Mouse (Mus musculus) forebrain, embryonic 13.5 days (tissue): ENCODE measurements around the gene Bcl11b. TPM values are rescaled to one million over a fixed set of nuclear protein-coding genes. Genes with fewer than 3 reads are reported as not detected.

ENCODE experiments used
- ATAC-seq: fragments of 200-750 bp; cut with Nextera tagmentation; 2 replicates; pipeline ENCODE4 v1.8.0; 2017
- H3K27ac ChIP-seq: fragments of 300-500 bp; sonication (generic); 2 replicates; pipeline ENCODE4 v1.5.1; 2015; ENCODE audit warnings: inconsistent platforms, mild to moderate bottlenecking, moderate library complexity
- H3K27me3 ChIP-seq: fragments of 300-500 bp; sonication (generic); 2 replicates; pipeline ENCODE4 v1.6.1; 2015; ENCODE audit warnings: mild to moderate bottlenecking, inconsistent platforms
- H3K36me3 ChIP-seq: fragments of 300-500 bp; sonication (generic); 2 replicates; pipeline ENCODE4 v1.6.1; 2015; ENCODE audit warnings: mild to moderate bottlenecking, inconsistent platforms; ENCODE audit not compliant: poor library complexity, severe bottlenecking
- H3K4me1 ChIP-seq: fragments of 300-500 bp; sonication (generic); 2 replicates; pipeline ENCODE4 v1.6.1; 2015; ENCODE audit warnings: inconsistent platforms
- H3K4me2 ChIP-seq: fragments of 300-500 bp; sonication (generic); 2 replicates; pipeline ENCODE4 v1.6.1; 2015; ENCODE audit warnings: inconsistent platforms, mild to moderate bottlenecking, moderate library complexity
- H3K4me3 ChIP-seq: fragments of 300-500 bp; sonication (generic); 2 replicates; pipeline ENCODE4 v1.5.1; 2015; ENCODE audit warnings: mild to moderate bottlenecking, inconsistent platforms
- H3K9ac ChIP-seq: fragments of 300-500 bp; sonication (generic); 2 replicates; pipeline ENCODE4 v1.6.1; 2015; ENCODE audit warnings: mild to moderate bottlenecking, inconsistent platforms
- H3K9me3 ChIP-seq: fragments of 300-500 bp; sonication (generic); replicated peaks from 2 replicates; pipeline ENCODE4 v1.6.1; 2016; ENCODE audit warnings: inconsistent platforms
- WGBS: fragments of 180-500 bp; shearing (Covaris S2); methylation state at CpG from one replicate; pipeline ENCODE4 v1.1.7; 2015; 5-methylcytosine and 5-hydroxymethylcytosine counted together
- polyA plus RNA-seq: library from polyadenylated mRNA; unstranded; fragments of >200 nt; fragmentation: Nextera tagmentation; extraction: Ambion mirVana; gene quantifications from 2 replicates; pipeline ENCODE4 v1.2.1, GENCODE M21; 2015

Gene Bcl11b
- polyA plus RNA-seq, 1 experiment from 2014 or later, result 61.1 TPM

DNA sequence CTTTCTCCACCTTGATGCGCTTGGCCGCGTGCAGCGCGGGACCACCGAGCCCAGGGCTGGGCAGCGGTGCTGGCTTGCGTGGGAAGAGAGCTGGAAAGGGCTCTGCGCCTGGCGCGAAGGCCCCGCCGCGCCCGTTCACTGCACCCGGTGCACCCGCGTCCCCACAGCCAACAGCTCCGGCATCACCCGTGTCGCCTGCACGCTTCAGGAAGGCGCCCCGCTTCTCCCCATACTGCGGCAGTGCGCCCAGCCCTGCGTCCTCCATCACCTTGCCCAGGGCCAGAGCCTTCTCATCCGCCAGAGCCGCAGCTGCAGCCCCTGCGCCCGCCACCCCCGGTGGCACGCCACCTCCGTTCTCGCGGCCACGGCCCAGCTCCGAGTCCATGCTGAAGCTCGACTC, 87.4 kb downstream of the Bcl11b start:
- Histone ChIP-seq H3K27me3 (no peaks in the 10 kb centered on the region), H3K27ac (no peak overlapping the region), H3K4me3 (no peak overlapping the region), H3K9ac (no peak overlapping the region), H3K9me3 (peaks cover 22% of the 10 kb centered on the region), H3K4me1 (peaks cover 28% of the 10 kb centered on the region), H3K4me2 (no peak overlapping the region), H3K36me3 (peaks cover 41% of the 10 kb centered on the region)
- no peak for ATAC-seq
- WGBS, result 97% methylated on average over 39 of the region's 39 CpGs

DNA sequence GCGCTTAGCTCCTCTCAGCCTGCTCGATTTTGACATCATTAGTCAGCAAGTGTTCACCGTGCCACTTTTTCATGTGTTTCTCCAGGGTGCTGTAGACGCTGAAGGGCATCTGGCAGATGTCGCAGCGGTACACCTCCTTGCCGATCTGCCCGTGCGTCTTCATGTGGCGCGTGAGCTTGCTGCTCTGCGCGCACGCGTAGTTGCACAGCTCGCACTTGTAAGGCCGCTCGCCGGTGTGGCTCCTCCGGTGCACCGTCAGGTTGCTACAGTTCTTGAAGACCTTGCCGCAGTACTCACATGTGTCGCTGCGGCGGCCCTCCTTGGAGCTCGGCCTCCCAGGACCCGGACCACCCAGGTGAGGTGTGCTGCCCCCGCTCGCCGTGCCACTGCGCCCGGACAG, 88.0 kb downstream of the Bcl11b start:
- H3K4me1 ChIP-seq, result peaks cover 22% of the 10 kb centered on the region
- H3K27me3 ChIP-seq, result no peaks in the 10 kb centered on the region
- H3K4me2 ChIP-seq, result no peak overlapping the region
- H3K9me3 ChIP-seq, result peaks cover 22% of the 10 kb centered on the region
- no peak overlapping the region for H3K9ac ChIP-seq
- no peak overlapping the region for H3K27ac ChIP-seq
- WGBS, result 98% methylated on average over 32 of the region's 32 CpGs
- no peak for ATAC-seq
- H3K36me3 ChIP-seq, result peaks cover 41% of the 10 kb centered on the region
- H3K4me3 ChIP-seq, result no peak overlapping the region

DNA sequence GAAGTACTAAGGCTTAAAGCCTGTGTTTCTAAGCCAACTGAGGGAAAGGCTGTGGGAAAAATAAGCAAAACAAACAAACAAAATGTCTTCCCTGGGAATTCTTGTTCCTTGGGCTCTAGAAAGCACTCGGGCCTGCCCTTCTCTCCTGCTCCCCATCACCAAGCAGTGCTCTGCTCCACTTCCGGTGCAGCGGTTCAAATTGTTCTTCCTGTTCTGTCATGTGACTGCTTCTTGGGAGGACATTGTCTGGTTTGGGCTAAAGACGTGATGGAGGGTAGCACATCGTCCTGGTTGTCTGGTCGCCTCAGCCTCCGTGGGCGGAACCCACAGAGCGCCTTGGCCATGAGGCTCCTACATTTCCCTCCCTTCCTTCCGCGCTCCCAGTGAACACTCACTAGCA, 94.6 kb downstream of the Bcl11b start:
- Histone ChIP-seq H3K4me3 (no peak overlapping the region), H3K9ac (no peak overlapping the region), H3K9me3 (peaks cover 9% of the 10 kb centered on the region; the same call in 1 of the 2 replicates), H3K4me1 (0 out of 2 replicates have a peak, but pooled peaks cover 4% of the 10 kb centered on the region), H3K27me3 (no peaks in the 10 kb centered on the region), H3K36me3 (0 out of 2 replicates have a peak, but pooled peaks cover 5% of the 10 kb centered on the region), H3K27ac (no peak overlapping the region), H3K4me2 (no peak overlapping the region)
- WGBS, result 90% methylated on average over 11 of the region's 11 CpGs
- no peak for ATAC-seq

DNA sequence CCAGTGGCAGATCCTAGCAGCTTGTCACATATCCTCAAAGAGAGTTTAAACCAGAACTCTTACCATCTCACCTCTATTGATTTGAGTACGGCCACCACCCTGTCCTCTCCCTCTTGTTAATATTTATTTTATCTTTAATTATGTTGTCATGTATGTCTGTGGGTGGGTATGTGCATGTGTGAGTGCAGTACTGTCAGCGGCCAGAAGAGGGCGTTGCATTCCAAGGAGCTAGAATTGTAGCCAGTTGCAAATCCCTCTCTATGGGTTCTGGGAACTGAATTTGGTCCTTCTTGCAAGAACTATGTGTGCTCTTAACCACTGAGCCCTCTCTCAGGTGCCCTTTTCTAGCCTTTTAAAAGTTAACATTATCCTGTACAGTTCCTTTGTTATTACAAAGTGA, 98.1 kb downstream of the Bcl11b start:
- Histone ChIP-seq H3K4me1 (no peaks in the 10 kb centered on the region), H3K27me3 (no peaks in the 10 kb centered on the region), H3K27ac (no peak overlapping the region), H3K9me3 (peaks cover 9% of the 10 kb centered on the region; the same call in 1 of the 2 replicates), H3K4me3 (no peak overlapping the region), H3K9ac (no peak overlapping the region), H3K4me2 (no peak overlapping the region), H3K36me3 (no peaks in the 10 kb centered on the region)
- no peak for ATAC-seq
- whole genome bisulfite sequencing, result 95% methylated on average over 3 of the region's 3 CpGs

DNA sequence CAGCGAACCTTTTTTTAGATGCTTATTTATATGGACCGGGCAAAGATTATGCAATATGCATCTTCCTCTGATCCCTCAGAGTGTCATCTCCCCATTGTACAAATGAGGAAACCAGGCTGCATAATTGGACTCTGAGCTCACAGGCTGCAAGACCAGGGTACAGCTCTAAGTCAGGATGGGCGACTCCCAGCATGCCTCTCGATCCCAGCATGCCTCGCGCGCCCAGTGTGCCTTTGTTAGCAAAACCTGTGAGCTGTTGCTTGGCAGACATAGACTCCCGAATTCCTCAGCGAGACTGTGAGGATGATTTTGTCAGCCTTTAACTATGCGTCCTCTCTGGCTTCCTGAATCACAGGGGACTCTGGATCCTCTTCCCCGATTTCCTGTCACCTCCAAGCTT, 98.9 kb downstream of the Bcl11b start:
- peaks cover 9% of the 10 kb centered on the region; the same call in 1 of the 2 replicates for H3K9me3 ChIP-seq
- H3K4me2 ChIP-seq, result no peak overlapping the region
- no peaks in the 10 kb centered on the region for H3K27me3 ChIP-seq
- H3K27ac ChIP-seq, result no peak overlapping the region
- H3K4me3 ChIP-seq, result no peak overlapping the region
- WGBS, result 84% methylated on average over 11 of the region's 11 CpGs
- H3K9ac ChIP-seq, result no peak overlapping the region
- no peak for ATAC-seq
- no peaks in the 10 kb centered on the region for H3K4me1 ChIP-seq
- no peaks in the 10 kb centered on the region for H3K36me3 ChIP-seq

DNA sequence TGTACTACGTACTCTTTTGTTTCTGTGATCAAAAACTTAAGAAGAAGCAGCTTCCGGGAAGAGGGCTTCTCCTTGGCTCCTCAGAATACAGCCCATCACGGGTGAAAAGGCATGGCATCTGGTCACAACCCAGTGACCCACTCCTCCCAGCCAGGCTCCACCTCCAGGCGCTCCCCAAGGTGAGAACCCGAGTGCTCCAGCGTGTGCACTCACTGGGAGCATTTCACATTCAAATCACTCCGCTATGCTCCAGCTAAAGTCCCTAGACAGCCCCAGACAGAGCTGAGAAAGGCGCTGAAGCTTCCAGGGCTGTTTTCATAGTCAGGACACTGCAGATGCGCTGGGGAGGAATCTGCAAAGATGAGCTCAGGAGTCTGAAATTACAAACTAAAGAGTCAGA, 99.5 kb downstream of the Bcl11b start:
- Histone ChIP-seq H3K4me3 (no peak overlapping the region), H3K9ac (no peak overlapping the region), H3K36me3 (no peaks in the 10 kb centered on the region), H3K4me2 (no peak overlapping the region), H3K27me3 (no peaks in the 10 kb centered on the region), H3K4me1 (no peaks in the 10 kb centered on the region), H3K9me3 (peaks cover 9% of the 10 kb centered on the region; the same call in 1 of the 2 replicates), H3K27ac (no peak overlapping the region)
- no peak for ATAC-seq
- WGBS, result 44% methylated on average over 9 of the region's 9 CpGs

DNA sequence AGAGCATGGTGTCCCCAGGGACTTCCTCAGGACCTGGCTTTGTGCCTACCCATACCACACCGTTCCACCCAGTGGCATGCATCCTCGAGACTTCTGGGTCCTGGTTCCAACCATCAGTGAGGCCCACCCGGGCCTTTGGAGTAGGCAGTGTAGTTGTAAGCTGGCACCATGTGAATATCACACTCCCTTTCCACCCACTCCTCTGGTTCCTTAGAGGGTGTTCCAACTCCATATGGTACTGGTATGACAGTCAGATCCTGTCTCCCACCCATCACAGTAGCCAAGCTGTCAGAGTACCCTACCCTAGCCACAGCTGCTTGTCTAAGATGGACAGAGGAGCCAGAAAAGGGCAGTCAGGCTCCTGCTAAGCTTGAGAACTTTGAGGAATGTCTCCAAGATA, 112.0 kb downstream of the Bcl11b start:
- no peak overlapping the region for H3K4me3 ChIP-seq
- H3K27me3 ChIP-seq, result no peaks in the 10 kb centered on the region
- peaks cover 22% of the 10 kb centered on the region for H3K4me1 ChIP-seq
- WGBS, result 90% methylated on average over 3 of the region's 3 CpGs
- no peak overlapping the region for H3K9ac ChIP-seq
- H3K36me3 ChIP-seq, result no peaks in the 10 kb centered on the region
- no peak for ATAC-seq
- no peak overlapping the region for H3K4me2 ChIP-seq
- H3K27ac ChIP-seq, result no peak overlapping the region
- no peaks in the 10 kb centered on the region for H3K9me3 ChIP-seq

DNA sequence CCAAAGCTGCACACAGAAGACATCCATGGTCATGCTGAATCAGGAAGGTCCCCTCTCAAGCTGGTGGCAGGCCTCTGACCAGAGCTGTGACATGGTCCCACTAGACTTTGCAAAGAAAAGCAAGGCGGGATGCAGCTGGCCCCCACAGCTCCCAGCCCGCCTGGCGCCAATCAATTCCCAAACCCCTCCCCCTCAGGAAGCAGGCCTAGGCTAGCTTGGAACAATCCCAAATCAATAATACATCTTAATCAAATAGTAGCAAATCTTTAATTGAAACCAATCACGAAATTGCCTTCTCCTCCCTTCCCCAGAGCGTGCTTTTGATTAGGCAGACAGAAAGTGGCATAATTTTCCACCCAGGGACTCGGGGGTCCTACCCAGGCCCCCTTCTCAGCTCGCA, 113.1 kb downstream of the Bcl11b start:
- Histone ChIP-seq H3K4me2 (no peak overlapping the region), H3K4me1 (peaks cover 22% of the 10 kb centered on the region), H3K9me3 (no peaks in the 10 kb centered on the region), H3K4me3 (no peak overlapping the region), H3K27me3 (no peaks in the 10 kb centered on the region), H3K27ac (no peak overlapping the region), H3K36me3 (no peaks in the 10 kb centered on the region), H3K9ac (no peak overlapping the region)
- ATAC-seq, result no peak
- 71% methylated on average over 7 of the region's 7 CpGs for WGBS

DNA sequence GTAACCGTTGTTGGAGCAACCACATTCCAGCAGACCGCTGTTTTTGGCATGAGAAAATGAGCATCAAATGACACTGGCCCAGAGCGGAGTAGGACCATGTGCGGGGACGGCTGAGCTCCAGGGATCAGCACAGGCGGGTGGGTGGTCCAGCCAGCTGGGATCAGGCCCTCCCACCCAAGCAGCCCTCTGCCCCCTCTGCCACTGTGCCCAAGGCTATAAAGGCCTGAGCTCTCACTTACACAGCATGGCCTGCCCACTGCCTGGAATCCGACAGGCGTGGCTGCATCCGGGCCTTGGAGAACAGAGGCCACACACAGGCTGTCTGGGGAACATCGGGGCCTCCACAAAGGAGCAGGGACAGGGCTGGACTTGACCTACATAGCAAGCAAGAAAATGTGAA, 113.6 kb downstream of the Bcl11b start:
- H3K27me3 ChIP-seq, result no peaks in the 10 kb centered on the region

DNA sequence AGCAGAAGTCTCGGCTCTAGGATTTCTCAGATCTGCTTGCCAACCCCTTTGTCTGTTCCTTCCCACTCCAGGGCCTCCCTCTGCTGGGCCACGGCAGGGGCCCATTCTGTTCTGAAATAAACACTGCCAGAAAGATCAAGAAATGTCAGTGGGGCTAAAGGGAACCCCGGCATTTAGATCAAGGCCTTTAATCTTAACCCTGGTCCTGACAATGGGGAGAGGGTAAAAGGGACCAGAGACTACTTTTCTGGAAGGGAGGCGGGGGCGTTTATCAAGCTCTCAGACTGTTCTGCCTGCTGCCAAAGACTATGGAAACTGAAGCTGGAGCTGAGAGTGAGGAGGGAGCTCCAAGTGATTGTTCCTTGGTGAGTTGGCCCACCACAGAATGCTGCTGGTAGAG, 114.8 kb downstream of the Bcl11b start:
- no peak overlapping the region for H3K9ac ChIP-seq
- H3K9me3 ChIP-seq, result no peaks in the 10 kb centered on the region
- no peaks in the 10 kb centered on the region for H3K27me3 ChIP-seq
- 15% methylated on average over 5 of the region's 5 CpGs for WGBS
- ATAC-seq, result no peak
- H3K4me1 ChIP-seq, result peaks cover 34% of the 10 kb centered on the region
- no peak overlapping the region for H3K4me2 ChIP-seq
- H3K27ac ChIP-seq, result no peak overlapping the region
- H3K36me3 ChIP-seq, result no peaks in the 10 kb centered on the region
- no peak overlapping the region for H3K4me3 ChIP-seq

More for the DNA sequence above, 113.6 kb downstream of the Bcl11b start:
- Histone ChIP-seq H3K27ac (no peak overlapping the region), H3K36me3 (no peaks in the 10 kb centered on the region), H3K9ac (no peak overlapping the region), H3K4me1 (peaks cover 22% of the 10 kb centered on the region), H3K4me3 (no peak overlapping the region), H3K9me3 (no peaks in the 10 kb centered on the region), H3K4me2 (no peak overlapping the region)
- 62% methylated on average over 10 of the region's 10 CpGs for WGBS
- ATAC-seq, result no peak

DNA sequence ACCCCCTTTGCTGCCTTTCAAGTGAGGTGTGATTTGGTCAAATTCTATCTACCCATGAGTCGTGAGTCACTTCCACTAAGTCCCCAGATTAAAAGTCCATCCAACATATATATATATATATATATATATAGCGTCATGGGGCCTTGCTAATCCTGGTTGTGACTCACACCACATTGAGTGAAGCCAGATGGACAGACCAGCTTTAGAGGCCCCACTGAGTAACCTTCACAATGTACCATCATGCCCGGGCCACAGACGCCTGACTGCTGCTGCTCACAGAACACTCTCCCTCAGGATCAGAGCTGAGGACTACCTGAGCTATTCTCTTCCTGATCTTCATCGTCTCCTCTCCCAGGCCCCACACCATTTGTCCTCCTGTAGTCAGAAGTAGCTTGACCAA, 115.4 kb downstream of the Bcl11b start:
- Histone ChIP-seq H3K27me3 (no peaks in the 10 kb centered on the region), H3K9ac (no peak overlapping the region), H3K36me3 (no peaks in the 10 kb centered on the region), H3K27ac (no peak overlapping the region), H3K9me3 (no peaks in the 10 kb centered on the region), H3K4me1 (peaks cover 35% of the 10 kb centered on the region), H3K4me3 (no peak overlapping the region), H3K4me2 (no peak overlapping the region)
- no peak for ATAC-seq
- WGBS, result 82% methylated on average over 5 of the region's 5 CpGs

DNA sequence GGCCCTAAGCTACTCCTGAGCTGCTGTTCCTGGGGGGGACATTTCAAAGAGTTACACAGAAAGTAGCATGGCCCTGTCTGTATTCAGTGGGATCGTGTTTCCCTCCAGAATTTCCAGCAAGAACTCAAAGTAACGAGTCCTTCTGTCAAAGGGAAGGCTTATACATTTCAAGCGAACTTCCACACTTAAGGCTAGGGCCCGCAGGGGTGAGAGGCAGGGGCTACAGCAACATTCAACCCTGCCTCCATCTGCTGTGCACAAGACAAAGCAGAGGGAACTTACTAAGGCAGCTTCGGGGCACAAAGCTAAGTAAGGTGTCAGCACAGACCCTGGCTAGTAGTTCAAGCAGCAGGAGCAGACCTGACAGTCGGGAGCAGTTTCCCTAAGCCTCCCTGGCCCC, 115.8 kb downstream of the Bcl11b start:
- ATAC-seq, result no peak
- H3K9me3 ChIP-seq, result no peaks in the 10 kb centered on the region
- no peak overlapping the region for H3K4me2 ChIP-seq
- H3K9ac ChIP-seq, result no peak overlapping the region
- peaks cover 35% of the 10 kb centered on the region for H3K4me1 ChIP-seq
- no peaks in the 10 kb centered on the region for H3K36me3 ChIP-seq
- H3K4me3 ChIP-seq, result no peak overlapping the region
- no peaks in the 10 kb centered on the region for H3K27me3 ChIP-seq
- 44% methylated on average over 6 of the region's 6 CpGs for WGBS
- no peak overlapping the region for H3K27ac ChIP-seq

DNA sequence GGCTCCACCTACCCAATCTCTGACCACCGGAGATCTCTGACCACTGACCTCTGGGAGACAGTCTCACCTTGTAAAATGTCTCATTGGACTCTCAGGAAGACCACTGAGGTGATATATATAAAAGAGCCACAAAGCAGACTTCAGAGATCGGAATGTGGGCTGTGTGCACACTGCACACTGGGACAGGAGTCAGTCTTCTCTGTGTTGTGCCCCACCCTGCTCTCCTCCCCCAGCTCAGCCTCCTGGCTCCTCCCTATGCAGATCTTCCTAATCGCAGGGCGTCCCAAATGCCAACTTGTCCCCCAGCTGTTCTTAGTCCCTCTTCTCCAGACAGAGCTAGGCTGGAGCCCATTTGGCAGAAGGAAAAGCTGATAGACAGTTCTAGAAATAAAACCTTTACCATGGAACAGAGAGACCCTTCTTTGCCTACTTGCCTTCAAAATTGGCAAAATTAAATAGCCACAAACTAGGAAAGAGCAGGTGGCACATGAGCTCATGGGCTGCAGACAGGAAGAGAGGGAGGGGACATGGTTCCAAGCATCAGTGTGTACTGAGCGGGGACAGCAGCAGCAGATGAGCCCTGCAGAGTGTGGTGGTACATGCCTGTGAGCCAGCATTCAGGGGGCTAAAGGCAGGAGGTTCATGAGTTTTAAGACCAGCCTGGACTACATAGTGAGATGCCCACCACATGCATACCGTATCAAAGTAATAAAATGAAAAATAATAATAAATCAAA, 118.9 kb downstream of the Bcl11b start:
- no peak overlapping the region for H3K27ac ChIP-seq
- WGBS, result 54% methylated on average over 6 of the region's 6 CpGs
- 0 out of 2 replicates have a peak, but pooled peaks have one; percentile 25 for ATAC-seq
- H3K36me3 ChIP-seq, result no peaks in the 10 kb centered on the region
- H3K4me1 ChIP-seq, result peaks cover 38% of the 10 kb centered on the region
- H3K4me2 ChIP-seq, result no peak overlapping the region
- 0 out of 2 replicates have a peak, but pooled peaks cover 4% of the 10 kb centered on the region for H3K27me3 ChIP-seq
- no peaks in the 10 kb centered on the region for H3K9me3 ChIP-seq
- no peak overlapping the region for H3K9ac ChIP-seq
- no peak overlapping the region for H3K4me3 ChIP-seq
